Mouse (Mus musculus): Measurements from ENCODE around the gene Lamp2. TPM values are rescaled to one million over a fixed set of nuclear protein-coding genes. Genes with fewer than 3 reads are reported as not detected.
A peak's percentile ranks its signal among the peaks of the same experiment; 100 is the strongest.

Lamp2 gene
- total and polyA plus RNA-seq, 2 experiments from 2014 or later: 53.5 to 62.5 TPM

DNA sequence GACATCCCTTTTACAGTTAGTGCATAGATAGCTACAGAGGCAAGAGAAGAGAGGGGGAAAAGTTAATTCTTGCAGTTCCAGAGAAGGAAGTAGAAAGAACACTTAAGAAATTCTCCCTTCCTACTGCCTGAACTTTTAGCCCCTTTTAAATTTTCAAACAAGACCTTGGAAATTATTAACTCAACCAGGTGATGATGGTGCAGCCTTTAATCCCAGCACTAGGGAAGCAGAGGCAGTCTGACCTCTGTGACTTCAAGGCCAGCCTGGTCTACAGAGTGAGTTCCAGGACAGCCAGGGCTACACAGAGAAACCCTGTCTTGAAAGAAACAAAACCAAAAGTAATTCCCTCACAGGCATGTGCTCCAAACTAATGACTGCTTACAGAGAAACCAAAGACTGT is 10.0 kb upstream of the Lamp2 start:
- no peak overlapping the region for H3K4me2 ChIP-seq (ENCODE audit: low read depth)
- no peak overlapping the region for H3K9ac ChIP-seq
- no peaks in the 10 kb centered on the region for H3K27me3 ChIP-seq (ENCODE audit: insufficient read depth, low read length)
- H3K4me1 ChIP-seq (ENCODE audit: insufficient read depth): no peaks in the 10 kb centered on the region
- ATAC-seq: no peak
- no peak overlapping the region for H3K4me3 ChIP-seq (ENCODE audit: low read depth, low read length)
- H3K9me3 ChIP-seq (ENCODE audit: low read length): no peaks in the 10 kb centered on the region
- H3K27ac ChIP-seq (ENCODE audit: low read depth, low read length): no peak overlapping the region
- TF ChIP-seq CTCF (IDR thresholded peaks at IDR 0.05; ENCODE audit: low read depth): no peak
- H3K36me3 ChIP-seq (ENCODE audit: insufficient read depth): no peaks in the 10 kb centered on the region
- no peak for DNase-seq

DNA sequence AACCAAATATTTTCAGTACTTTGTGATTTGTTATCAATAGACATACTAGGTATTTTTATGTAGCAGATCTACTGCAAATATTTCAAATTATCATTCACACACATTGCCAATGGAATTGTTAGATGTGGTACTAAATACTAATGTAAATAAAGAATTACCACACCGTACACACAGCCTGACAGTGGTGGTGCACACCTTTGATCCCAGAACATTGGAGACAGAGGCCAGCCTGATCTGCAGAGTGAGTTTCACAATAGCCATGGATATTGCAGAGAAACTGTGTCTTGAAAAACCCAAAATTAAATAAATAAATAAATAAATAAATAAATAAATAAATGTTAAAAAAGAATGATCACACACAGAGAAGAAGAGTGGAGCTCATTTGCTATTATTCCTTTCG is 6.9 kb upstream of the Lamp2 start:
- Histone ChIP-seq H3K27ac (ENCODE audit: low read depth, low read length) (no peak overlapping the region), H3K9me3 (ENCODE audit: low read length) (no peaks in the 10 kb centered on the region), H3K4me2 (ENCODE audit: low read depth) (no peak overlapping the region), H3K9ac (no peak overlapping the region), H3K27me3 (ENCODE audit: insufficient read depth, low read length) (no peaks in the 10 kb centered on the region), H3K36me3 (ENCODE audit: insufficient read depth) (no peaks in the 10 kb centered on the region), H3K4me1 (ENCODE audit: insufficient read depth) (no peaks in the 10 kb centered on the region), H3K4me3 (ENCODE audit: low read depth, low read length) (no peak overlapping the region)
- WGBS: 96% methylated on average over 2 of the region's 2 CpGs
- no peak for TF ChIP-seq CTCF (IDR thresholded peaks at IDR 0.05; ENCODE audit: low read depth)
- no peak for ATAC-seq
- DNase-seq: no peak

DNA sequence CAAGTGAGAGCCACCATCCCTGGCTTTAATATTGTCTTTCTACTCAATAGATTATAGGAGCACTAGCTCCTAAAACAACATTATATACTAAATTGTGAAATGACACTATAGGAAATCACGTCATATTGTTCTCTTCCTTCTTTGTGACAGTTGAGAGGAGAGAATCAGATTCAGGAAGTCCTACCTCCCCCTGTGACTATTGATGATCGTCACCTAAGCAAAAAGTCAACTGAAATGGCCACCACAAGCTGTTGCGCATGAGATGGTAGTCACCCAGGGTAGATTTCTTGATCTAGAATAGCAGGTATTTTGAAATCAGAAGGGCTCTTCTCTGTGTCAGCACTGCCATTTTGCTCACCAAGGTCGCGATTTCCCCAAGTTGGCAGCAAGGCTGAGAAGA is 5.8 kb upstream of the Lamp2 start:
- H3K36me3 ChIP-seq (ENCODE audit: insufficient read depth): no peaks in the 10 kb centered on the region
- ATAC-seq (no peak), DNase-seq (no peak)
- H3K9ac ChIP-seq: no peak overlapping the region
- 83% methylated on average over 5 of the region's 5 CpGs for WGBS
- no peak overlapping the region for H3K4me3 ChIP-seq (ENCODE audit: low read depth, low read length)
- no peak overlapping the region for H3K27ac ChIP-seq (ENCODE audit: low read depth, low read length)
- no peaks in the 10 kb centered on the region for H3K9me3 ChIP-seq (ENCODE audit: low read length)
- no peaks in the 10 kb centered on the region for H3K4me1 ChIP-seq (ENCODE audit: insufficient read depth)
- no peaks in the 10 kb centered on the region for H3K27me3 ChIP-seq (ENCODE audit: insufficient read depth, low read length)
- no peak overlapping the region for H3K4me2 ChIP-seq (ENCODE audit: low read depth)
- TF ChIP-seq CTCF (IDR thresholded peaks at IDR 0.05; ENCODE audit: low read depth): no peak

DNA sequence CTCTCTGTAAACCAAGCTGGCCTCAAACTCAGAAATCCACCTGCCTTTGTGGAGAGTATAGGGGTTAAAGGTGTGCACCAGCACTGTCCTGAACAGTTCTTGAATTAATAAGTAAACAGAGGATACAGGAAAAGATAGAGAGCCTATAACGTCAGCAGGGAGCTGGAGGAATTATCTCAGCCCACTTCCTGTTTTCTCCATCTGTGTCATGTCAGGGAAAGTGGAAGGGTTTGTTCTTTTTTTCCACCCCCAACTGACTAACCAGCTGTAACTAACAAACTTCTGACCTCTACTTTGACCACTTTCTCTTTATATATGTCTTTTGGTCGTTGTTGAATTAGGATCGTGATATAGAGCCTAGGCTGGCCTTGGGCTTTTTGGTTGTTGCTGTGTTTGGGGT is 4.6 kb upstream of the Lamp2 start:
- ATAC-seq: no peak
- no peaks in the 10 kb centered on the region for H3K9me3 ChIP-seq (ENCODE audit: low read length)
- no peak overlapping the region for H3K9ac ChIP-seq
- H3K4me1 ChIP-seq (ENCODE audit: insufficient read depth): no peaks in the 10 kb centered on the region
- 81% methylated on average over 3 of the region's 3 CpGs for WGBS
- no peaks in the 10 kb centered on the region for H3K27me3 ChIP-seq (ENCODE audit: insufficient read depth, low read length)
- H3K4me2 ChIP-seq (ENCODE audit: low read depth): no peak overlapping the region
- H3K4me3 ChIP-seq (ENCODE audit: low read depth, low read length): no peak overlapping the region
- H3K36me3 ChIP-seq (ENCODE audit: insufficient read depth): no peaks in the 10 kb centered on the region
- DNase-seq: no peak
- TF ChIP-seq CTCF (IDR thresholded peaks at IDR 0.05; ENCODE audit: low read depth): no peak
- H3K27ac ChIP-seq (ENCODE audit: low read depth, low read length): no peak overlapping the region

DNA sequence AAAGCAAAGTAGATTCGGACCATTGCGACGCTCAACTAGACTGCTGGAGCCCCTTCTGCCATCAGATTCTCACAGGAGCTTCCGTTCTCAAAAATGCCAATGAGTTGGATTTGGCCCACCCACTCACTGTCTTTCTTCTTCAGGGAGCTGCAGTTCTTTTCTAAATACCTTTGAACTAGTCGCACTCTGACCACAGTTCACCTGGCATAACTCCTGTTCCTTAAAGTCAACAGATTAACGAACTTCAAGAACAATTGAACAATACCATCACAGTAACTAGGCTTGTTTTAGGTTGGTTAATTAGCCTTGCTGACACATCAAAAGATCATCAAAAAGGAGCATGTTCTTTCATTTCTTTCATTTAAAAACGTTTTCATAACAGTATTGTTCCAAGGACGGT is 2.8 kb upstream of the Lamp2 start:
- ATAC-seq (no peak), DNase-seq (no peak)
- Histone ChIP-seq H3K36me3 (ENCODE audit: insufficient read depth) (no peaks in the 10 kb centered on the region), H3K9ac (no peak overlapping the region), H3K27ac (ENCODE audit: low read depth, low read length) (no peak overlapping the region), H3K4me1 (ENCODE audit: insufficient read depth) (no peaks in the 10 kb centered on the region), H3K9me3 (ENCODE audit: low read length) (no peaks in the 10 kb centered on the region), H3K4me2 (ENCODE audit: low read depth) (no peak overlapping the region), H3K27me3 (ENCODE audit: insufficient read depth, low read length) (no peaks in the 10 kb centered on the region), H3K4me3 (ENCODE audit: low read depth, low read length) (no peak overlapping the region)
- TF ChIP-seq CTCF (IDR thresholded peaks at IDR 0.05; ENCODE audit: low read depth): no peak
- 72% methylated on average over 8 of the region's 8 CpGs for WGBS

DNA sequence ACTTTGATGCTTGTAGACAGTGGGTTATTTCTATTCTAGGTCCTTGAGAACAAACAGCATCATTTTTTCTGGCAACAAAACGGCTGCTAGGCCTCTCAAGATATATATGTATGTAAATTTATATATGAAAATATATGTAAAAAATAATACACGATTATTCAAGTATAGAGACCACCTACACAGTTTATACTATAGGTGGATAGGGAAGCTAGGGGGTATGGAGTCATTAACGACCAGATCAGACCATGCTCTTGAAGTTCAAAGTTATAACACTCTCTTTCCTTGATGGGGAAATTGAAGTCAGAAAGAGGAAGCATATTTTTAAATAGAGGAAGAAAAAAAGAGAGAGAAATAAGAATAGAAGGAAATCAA is 367 bp upstream of the Lamp2 start:
- WGBS: 30% methylated on average over 3 of the region's 3 CpGs
- TF ChIP-seq CTCF (IDR thresholded peaks at IDR 0.05; ENCODE audit: low read depth): no peak
- Histone ChIP-seq H3K27me3 (ENCODE audit: insufficient read depth, low read length) (no peaks in the 10 kb centered on the region), H3K9ac (no peak overlapping the region), H3K4me2 (ENCODE audit: low read depth) (peak overlapping the region; percentile 52; the same call in 1 of the 2 replicates), H3K4me3 (ENCODE audit: low read depth, low read length) (peak overlapping the region; percentile 52), H3K27ac (ENCODE audit: low read depth, low read length) (no peak overlapping the region), H3K36me3 (ENCODE audit: insufficient read depth) (no peaks in the 10 kb centered on the region), H3K9me3 (ENCODE audit: low read length) (no peaks in the 10 kb centered on the region), H3K4me1 (ENCODE audit: insufficient read depth) (no peaks in the 10 kb centered on the region)
- DNase-seq (no peak), ATAC-seq (0 out of 2 replicates have a peak, but pooled peaks have one; percentile 14)

DNA sequence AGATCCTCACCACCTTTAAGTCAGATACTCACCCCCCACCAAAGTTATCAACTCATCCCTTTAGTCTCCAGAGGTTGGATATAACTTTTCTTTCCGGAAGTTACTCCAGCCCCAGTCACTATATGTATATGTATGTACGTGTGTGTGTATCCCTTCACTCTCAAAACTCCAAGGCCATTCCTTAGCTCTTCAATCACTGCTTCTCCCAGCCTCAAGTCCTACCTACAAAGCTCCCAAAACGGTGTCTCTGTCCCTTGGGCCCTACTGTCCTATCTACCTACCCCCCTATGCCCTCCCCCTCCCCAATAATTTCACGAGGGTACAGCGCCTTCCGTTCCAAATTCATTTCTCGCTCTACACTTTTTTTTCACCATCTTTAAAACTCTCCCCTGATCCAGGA is 780 bp downstream of the Lamp2 start:
- Histone ChIP-seq H3K4me1 (ENCODE audit: insufficient read depth) (no peaks in the 10 kb centered on the region), H3K9me3 (ENCODE audit: low read length) (no peaks in the 10 kb centered on the region), H3K4me2 (ENCODE audit: low read depth) (peak overlapping the region; percentile 52), H3K9ac (peak overlapping the region; percentile 59), H3K27ac (ENCODE audit: low read depth, low read length) (no peak overlapping the region), H3K4me3 (ENCODE audit: low read depth, low read length) (peak overlapping the region; percentile 52), H3K36me3 (ENCODE audit: insufficient read depth) (no peaks in the 10 kb centered on the region; the same call in 1 of the 2 replicates), H3K27me3 (ENCODE audit: insufficient read depth, low read length) (no peaks in the 10 kb centered on the region)
- TF ChIP-seq CTCF (IDR thresholded peaks at IDR 0.05; ENCODE audit: low read depth): no peak
- 40% methylated on average over 7 of the region's 7 CpGs for WGBS
- DNase-seq (no peak), ATAC-seq (no peak; the same call in 1 of the 2 replicates)

DNA sequence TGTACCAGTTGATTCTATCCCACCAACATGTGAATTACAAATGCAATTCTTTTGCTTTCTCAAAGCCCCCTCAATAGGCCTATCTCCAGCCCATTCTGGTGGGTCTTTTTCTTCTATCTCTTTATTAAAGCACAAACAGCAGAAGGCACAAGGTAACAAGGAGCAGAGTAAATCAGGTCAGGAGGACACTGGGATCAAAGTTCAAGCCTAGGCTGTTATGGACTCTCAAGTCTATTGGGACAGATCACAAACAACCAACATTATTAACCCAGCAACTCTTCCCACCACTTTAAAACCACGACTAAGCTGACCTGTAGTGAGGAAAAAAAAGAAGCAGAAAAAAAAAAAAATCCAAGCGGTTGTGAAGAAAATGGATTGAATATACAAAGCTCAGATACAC is 1.4 kb downstream of the Lamp2 start:
- WGBS: 29% methylated on average over 2 of the region's 2 CpGs
- Histone ChIP-seq H3K36me3 (ENCODE audit: insufficient read depth) (no peaks in the 10 kb centered on the region; the same call in 1 of the 2 replicates), H3K9ac (no peak overlapping the region), H3K4me3 (ENCODE audit: low read depth, low read length) (no peak overlapping the region), H3K27ac (ENCODE audit: low read depth, low read length) (no peak overlapping the region), H3K9me3 (ENCODE audit: low read length) (no peaks in the 10 kb centered on the region), H3K4me1 (ENCODE audit: insufficient read depth) (no peaks in the 10 kb centered on the region), H3K4me2 (ENCODE audit: low read depth) (peak overlapping the region; percentile 52), H3K27me3 (ENCODE audit: insufficient read depth, low read length) (no peaks in the 10 kb centered on the region)
- ATAC-seq (no peak), DNase-seq (no peak)
- no peak for TF ChIP-seq CTCF (IDR thresholded peaks at IDR 0.05; ENCODE audit: low read depth)
